In genomic region chr7:132373594-132374378, GRCm38 (mm10) we compare ENCODE assay signal across 8 mouse cellular contexts. TPM values are rescaled to one million over a fixed set of nuclear protein-coding genes. Genes with fewer than 3 reads are reported as not detected.
A peak's percentile ranks its signal among the peaks of the same experiment; 100 is the strongest.
DNase-seq lines count a peak whose midpoint lies in the region; ATAC-seq lines count a peak whose summit lies in the region.

No protein-coding gene starts in this region.

- ATAC-seq in embryonic facial prominence, embryonic 11.5 days (replicated peaks; ENCODE audit: insufficient number of reproducible peaks, low FRiP score, low TSS enrichment, low read depth) = 0 out of 2 replicates have a peak, but pooled peaks have one; percentile 48
- ATAC-seq in hindbrain, embryonic 14.5 days (ENCODE audit: low FRiP score) = no peak
- 0 out of 2 replicates have a peak, but pooled peaks have one; percentile 45 for ATAC-seq in neural tube, embryonic 15.5 days (ENCODE audit: low FRiP score)
- ATAC-seq in kidney, embryonic 16.5 days (ENCODE audit: low FRiP score, low TSS enrichment) = no peak

- H3K36me3 ChIP-seq in embryonic facial prominence, embryonic 11.5 days (replicated peaks; ENCODE audit: control insufficient read depth, insufficient read depth, low read depth, low read length) = no peaks in the 10 kb centered on the region
- no peaks in the 10 kb centered on the region for H3K36me3 ChIP-seq in hindbrain, embryonic 14.5 days (replicated peaks; ENCODE audit: control insufficient read depth, insufficient read depth)
- no peaks in the 10 kb centered on the region for H3K36me3 ChIP-seq in neural tube, embryonic 15.5 days
- H3K36me3 ChIP-seq in kidney, embryonic 16.5 days (ENCODE audit: insufficient read depth, low read length) = no peaks in the 10 kb centered on the region

- 49% methylated on average over 10 of the region's 10 CpGs for WGBS in embryonic facial prominence, embryonic 11.5 days
- WGBS in hindbrain, embryonic 14.5 days = 62% methylated on average over 10 of the region's 10 CpGs
- 65% methylated on average over 10 of the region's 10 CpGs for WGBS in neural tube, embryonic 15.5 days
- 68% methylated on average over 10 of the region's 10 CpGs for WGBS in kidney, embryonic 16.5 days

- no peak overlapping the region for H3K9ac ChIP-seq in embryonic facial prominence, embryonic 11.5 days (replicated peaks; ENCODE audit: low read length)
- no peak overlapping the region for H3K9ac ChIP-seq in hindbrain, embryonic 14.5 days
- no peak overlapping the region for H3K9ac ChIP-seq in neural tube, embryonic 15.5 days (replicated peaks)
- H3K9ac ChIP-seq in kidney, embryonic 16.5 days (replicated peaks; ENCODE audit: low read length) = no peak overlapping the region

- no peaks in the 10 kb centered on the region for H3K27me3 ChIP-seq in embryonic facial prominence, embryonic 11.5 days (ENCODE audit: control insufficient read depth, insufficient read depth, low read length)
- no peaks in the 10 kb centered on the region for H3K27me3 ChIP-seq in hindbrain, embryonic 14.5 days (ENCODE audit: control insufficient read depth, insufficient read depth, low read length)
- H3K27me3 ChIP-seq in neural tube, embryonic 15.5 days (replicated peaks) = no peaks in the 10 kb centered on the region
- H3K27me3 ChIP-seq in kidney, embryonic 16.5 days (ENCODE audit: insufficient read depth, low read length) = no peaks in the 10 kb centered on the region

- no peaks in the 10 kb centered on the region; the same call in 1 of the 2 replicates for H3K4me1 ChIP-seq in embryonic facial prominence, embryonic 11.5 days (ENCODE audit: control insufficient read depth, insufficient read depth, low read length)
- peaks cover 15% of the 10 kb centered on the region for H3K4me1 ChIP-seq in hindbrain, embryonic 14.5 days (replicated peaks; ENCODE audit: control insufficient read depth, insufficient read depth, low read length)
- peaks cover 29% of the 10 kb centered on the region for H3K4me1 ChIP-seq in neural tube, embryonic 15.5 days
- H3K4me1 ChIP-seq in kidney, embryonic 16.5 days (ENCODE audit: insufficient read depth, low read length) = peaks cover 3% of the 10 kb centered on the region; the same call in 1 of the 2 replicates

- H3K9me3 ChIP-seq in embryonic facial prominence, embryonic 11.5 days (replicated peaks; ENCODE audit: control insufficient read depth, low read length) = no peaks in the 10 kb centered on the region
- H3K9me3 ChIP-seq in hindbrain, embryonic 14.5 days (ENCODE audit: control insufficient read depth, low read length) = no peaks in the 10 kb centered on the region
- no peaks in the 10 kb centered on the region for H3K9me3 ChIP-seq in neural tube, embryonic 15.5 days (replicated peaks)
- H3K9me3 ChIP-seq in kidney, embryonic 16.5 days (ENCODE audit: low read length) = no peaks in the 10 kb centered on the region

- no peak overlapping the region for H3K4me2 ChIP-seq in embryonic facial prominence, embryonic 11.5 days (ENCODE audit: low read depth, low read length)
- H3K4me2 ChIP-seq in hindbrain, embryonic 14.5 days (replicated peaks) = no peak overlapping the region
- H3K4me2 ChIP-seq in neural tube, embryonic 15.5 days = no peak overlapping the region
- H3K4me2 ChIP-seq in kidney, embryonic 16.5 days (replicated peaks; ENCODE audit: low read depth, low read length) = no peak overlapping the region

- DNase-seq in left cerebral cortex, postnatal 10 days (ENCODE audit: extremely low spot score in 1 of 2, low spot score in 2 of 2) = peak; percentile 48 to 66
- no peak for DNase-seq in left cerebral cortex, adult 11 months (ENCODE audit: low spot score)
- DNase-seq in embryonic facial prominence, embryonic 11.5 days (ENCODE audit: low spot score) = no peak
- no peak for DNase-seq in hindbrain, embryonic 14.5 days (ENCODE audit: low spot score)
- DNase-seq in kidney, adult 18-20 months = no peak
- no peak for DNase-seq in heart, postnatal 10 days

- H3K27ac ChIP-seq in embryonic facial prominence, embryonic 11.5 days (replicated peaks; ENCODE audit: low read depth, low read length) = no peak overlapping the region
- peak overlapping the region; percentile 80 for H3K27ac ChIP-seq in hindbrain, embryonic 14.5 days
- peak overlapping the region; percentile 41; the same call in 1 of the 2 replicates for H3K27ac ChIP-seq in neural tube, embryonic 15.5 days (replicated peaks)
- H3K27ac ChIP-seq in kidney, embryonic 16.5 days (ENCODE audit: low read length) = no peak overlapping the region

- intact Hi-C loops in left cerebral cortex, postnatal 10 days (cut with DNase I) = no loop called here
- intact Hi-C loops in heart, postnatal 10 days (cut with DNase I) = no loop called here

- no peak overlapping the region for H3K4me3 ChIP-seq in embryonic facial prominence, embryonic 11.5 days (ENCODE audit: low read depth, low read length)
- H3K4me3 ChIP-seq in hindbrain, embryonic 14.5 days (replicated peaks; ENCODE audit: low read length) = no peak overlapping the region
- no peak overlapping the region for H3K4me3 ChIP-seq in neural tube, embryonic 15.5 days (replicated peaks)
- no peak overlapping the region for H3K4me3 ChIP-seq in kidney, embryonic 16.5 days (ENCODE audit: low read length)

RNA-seq across cellular contexts. Expression of gene Chst15, which starts 56.8 kb away (rescaled TPM):
- 10 to 100 TPM; 31.3 to 37.3 TPM for total RNA-seq in left cerebral cortex, postnatal 10 days (2021)
- 8.7 and 10.5 TPM in 2 replicates for polyA plus RNA-seq in embryonic facial prominence, embryonic 11.5 days (2014; fragmentation: Nextera tagmentation; extraction: Ambion mirVana)
- 16.3 and 17.1 TPM in 2 replicates for polyA plus RNA-seq in hindbrain, embryonic 14.5 days (2014; fragmentation: Nextera tagmentation; extraction: Ambion mirVana)
- polyA plus RNA-seq in neural tube, embryonic 15.5 days (2015; fragmentation: Nextera tagmentation; extraction: Ambion mirVana) = 17.1 and 19.7 TPM in 2 replicates
- 10 to 100 TPM; 15.3 to 16.7 TPM for total RNA-seq in heart, postnatal 10 days (2021)
- polyA plus RNA-seq in kidney, embryonic 16.5 days (2015; fragmentation: Nextera tagmentation; extraction: Ambion mirVana) = 19.7 and 21.0 TPM in 2 replicates

Comparison
In these comparisons a context has a peak if more than half of its experiments do, and no peak if none do; other contexts are left out.
1. DNase-seq: peak in left cerebral cortex, postnatal 10 days (2 of 2); none in left cerebral cortex, adult 11 months (single experiment), embryonic facial prominence, embryonic 11.5 days (single experiment), hindbrain, embryonic 14.5 days (single experiment), kidney, adult 18-20 months (single experiment) and heart, postnatal 10 days (0 of 2).
2. ATAC-seq: peak in embryonic facial prominence, embryonic 11.5 days (single experiment) and neural tube, embryonic 15.5 days (single experiment); none in hindbrain, embryonic 14.5 days (single experiment) and kidney, embryonic 16.5 days (single experiment).
3. H3K27ac ChIP-seq: peak in hindbrain, embryonic 14.5 days (single experiment) and neural tube, embryonic 15.5 days (single experiment); none in embryonic facial prominence, embryonic 11.5 days (single experiment) and kidney, embryonic 16.5 days (single experiment).